Mouse (Mus musculus) myocyte (in vitro differentiated cells): Measurements from ENCODE around the gene Gm15517. TPM values are rescaled to one million over a fixed set of nuclear protein-coding genes. Genes with fewer than 3 reads are reported as not detected.
"Not testable (repeated sequence)": the region's sequence is repeated elsewhere in the genome, so short reads cannot be mapped to it uniquely, and the experiment has no call there.

Source experiments
- H3K27me3 ChIP-seq: one replicate; pipeline ENCODE4 v1.6.1; 2011; ENCODE audit not compliant: control insufficient read depth, insufficient read depth, insufficient read length
- H3K36me3 ChIP-seq: one replicate; pipeline ENCODE4 v1.6.1; 2011; ENCODE audit not compliant: control insufficient read depth, insufficient read depth
- H3K4me2 ChIP-seq: one replicate; pipeline ENCODE4 v1.6.1; 2011; ENCODE audit warnings: low read depth, control low read depth
- H3K4me3 ChIP-seq: one replicate; pipeline ENCODE4 v1.5.1; 2011; ENCODE audit warnings: mild to moderate bottlenecking, control low read depth, moderate library complexity
- H3K79me2 ChIP-seq: one replicate; pipeline ENCODE4 v1.6.1; 2011; ENCODE audit not compliant: control insufficient read depth, insufficient read depth
- H3ac ChIP-seq: one replicate; pipeline ENCODE4 v1.6.1; 2011; ENCODE audit not compliant: control insufficient read depth, insufficient read length
- CEBPB ChIP-seq: IDR thresholded peaks from 2 replicates; pipeline ENCODE4 v1.6.1; 2011; ENCODE audit warnings: mild to moderate bottlenecking, moderate library complexity; ENCODE audit not compliant: poor library complexity, insufficient read depth, severe bottlenecking
- E2F4 ChIP-seq: IDR thresholded peaks from one replicate; pipeline ENCODE4 v1.6.1; 2011; ENCODE audit warnings: mild to moderate bottlenecking, control low read depth, moderate library complexity; ENCODE audit not compliant: insufficient read depth
- MAX ChIP-seq: IDR thresholded peaks from one replicate; pipeline ENCODE4 v1.6.1; 2011; ENCODE audit warnings: low read depth, mild to moderate bottlenecking, control low read depth
- MYOD1 ChIP-seq, 3 experiments: IDR thresholded peaks; one replicate each; pipeline ENCODE4 v1.6.1; 2011; ENCODE audit warnings: control low read depth in 2 of 3, low read depth in 2 of 3, mild to moderate bottlenecking in 2 of 3, moderate library complexity in 1 of 3; ENCODE audit not compliant: insufficient read length in 2 of 3, control insufficient read depth in 1 of 3
- MYOG ChIP-seq, 3 experiments: IDR thresholded peaks; one replicate each; pipeline ENCODE4 v1.6.1; 2011; ENCODE audit warnings: control low read depth in 2 of 3, low read depth in 2 of 3, mild to moderate bottlenecking in 2 of 3; ENCODE audit not compliant: insufficient read length in 2 of 3, control insufficient read depth in 1 of 3, insufficient read depth in 1 of 3
- POLR2A ChIP-seq: IDR thresholded peaks from one replicate; pipeline ENCODE4 v1.6.1; 2011; ENCODE audit warnings: low read depth, mild to moderate bottlenecking, control low read depth, moderate library complexity; ENCODE audit not compliant: insufficient read length
- POLR2AphosphoS2 ChIP-seq: IDR thresholded peaks from one replicate; pipeline ENCODE4 v1.6.1; 2011; ENCODE audit warnings: low read depth, control low read depth; ENCODE audit not compliant: insufficient read length
- REST ChIP-seq: IDR thresholded peaks from one replicate; pipeline ENCODE4 v1.6.1; 2011; ENCODE audit warnings: mild to moderate bottlenecking, control low read depth, moderate library complexity; ENCODE audit not compliant: insufficient read depth, insufficient read length
- SRF ChIP-seq: IDR thresholded peaks from one replicate; pipeline ENCODE4 v1.6.1; 2011; ENCODE audit warnings: low read depth; ENCODE audit not compliant: control insufficient read depth, insufficient read length
- TCF12 ChIP-seq: IDR thresholded peaks from one replicate; pipeline ENCODE4 v1.6.1; 2011; ENCODE audit warnings: mild to moderate bottlenecking, control low read depth; ENCODE audit not compliant: poor library complexity, insufficient read depth, severe bottlenecking
- TCF3 ChIP-seq: IDR thresholded peaks from one replicate; pipeline ENCODE4 v1.6.1; 2011; ENCODE audit warnings: low read depth, control low read depth; ENCODE audit not compliant: insufficient read length
- USF1 ChIP-seq: IDR thresholded peaks from one replicate; pipeline ENCODE4 v1.6.1; 2011; ENCODE audit warnings: low read depth, mild to moderate bottlenecking, control low read depth, moderate library complexity
- polyA plus RNA-seq: library from polyadenylated mRNA; unstranded; fragments of >200 nt; fragmentation: generic; extraction: Trizol; gene quantifications from one replicate; pipeline ENCODE4 v1.2.1, GENCODE M21; 2012; ENCODE audit warnings: missing spikeins

Gene Gm15517
- polyA plus RNA-seq, 1 experiment: not detected

DNA sequence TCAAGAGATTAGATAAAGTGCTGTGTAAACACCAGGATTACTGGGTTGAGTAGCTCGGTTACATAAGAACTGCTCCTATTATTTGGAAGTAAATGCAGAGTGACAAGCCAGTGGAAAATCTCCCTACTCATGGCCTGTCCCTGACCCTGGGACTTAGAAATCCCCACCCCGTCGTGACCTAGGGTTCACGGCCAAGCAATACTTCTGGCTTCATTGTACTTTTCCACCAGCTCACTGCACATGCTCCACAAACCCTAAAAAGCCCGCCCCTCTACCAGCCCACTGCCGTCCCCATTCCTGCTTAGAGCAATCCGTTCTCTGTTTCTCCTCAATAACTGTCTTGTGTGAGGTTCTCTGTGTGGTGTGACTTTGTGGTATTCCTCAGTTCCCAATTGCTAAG, 26.5 kb downstream of the Gm15517 start:
- H3K27me3 ChIP-seq: peaks cover 22% of the 10 kb centered on the region
- H3ac ChIP-seq: no peak overlapping the region
- H3K4me2 ChIP-seq: no peak overlapping the region
- H3K79me2 ChIP-seq: no peaks in the 10 kb centered on the region
- no peak overlapping the region for H3K4me3 ChIP-seq
- no peaks in the 10 kb centered on the region for H3K36me3 ChIP-seq
- TF ChIP-seq MAX (no peak), TCF3 (no peak), CEBPB (no peak), POLR2AphosphoS2 (no peak), SRF (no peak), E2F4 (no peak), USF1 (no peak), MYOG (IDR thresholded peaks at IDR 0.05; ENCODE audit: control insufficient read depth in 1 of 3, insufficient read depth in 1 of 3, insufficient read length in 2 of 3, low read depth in 2 of 3) (no peak), MYOD1 (IDR thresholded peaks at IDR 0.05; ENCODE audit: control insufficient read depth in 1 of 3, insufficient read length in 2 of 3, low read depth in 2 of 3) (no peak), POLR2A (no peak), REST (no peak), TCF12 (no peak)

DNA sequence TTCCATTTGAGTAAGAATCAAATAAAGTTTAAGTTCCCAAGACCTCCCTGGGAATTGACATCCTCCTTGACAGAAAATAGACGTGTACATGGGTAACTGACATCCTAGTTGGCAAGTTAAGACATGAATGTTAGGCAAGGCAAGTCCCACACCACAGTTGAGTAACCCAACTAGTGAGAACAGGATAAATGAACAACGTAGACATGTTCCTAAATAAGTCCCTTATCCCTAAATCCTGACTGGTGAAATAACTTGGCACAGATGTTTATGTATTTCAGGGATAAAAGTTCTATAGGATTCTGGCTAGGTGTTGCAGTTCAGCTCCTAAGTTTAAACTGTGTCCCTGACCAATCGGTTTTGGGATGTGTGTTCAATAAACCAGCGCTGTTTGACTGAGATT, 29.7 kb downstream of the Gm15517 start:
- H3ac ChIP-seq: no peak overlapping the region
- no peaks in the 10 kb centered on the region for H3K79me2 ChIP-seq
- H3K36me3 ChIP-seq: no peaks in the 10 kb centered on the region
- peaks cover 12% of the 10 kb centered on the region for H3K27me3 ChIP-seq
- TF ChIP-seq CEBPB (no peak), POLR2A (no peak), USF1 (no peak), MYOD1 (IDR thresholded peaks at IDR 0.05; ENCODE audit: control insufficient read depth in 1 of 3, insufficient read length in 2 of 3, low read depth in 2 of 3) (no peak), POLR2AphosphoS2 (no peak), TCF3 (no peak), MAX (no peak), MYOG (IDR thresholded peaks at IDR 0.05; ENCODE audit: control insufficient read depth in 1 of 3, insufficient read depth in 1 of 3, insufficient read length in 2 of 3, low read depth in 2 of 3) (no peak), REST (no peak), TCF12 (no peak), E2F4 (no peak), SRF (no peak)
- H3K4me3 ChIP-seq: no peak overlapping the region
- H3K4me2 ChIP-seq: no peak overlapping the region

DNA sequence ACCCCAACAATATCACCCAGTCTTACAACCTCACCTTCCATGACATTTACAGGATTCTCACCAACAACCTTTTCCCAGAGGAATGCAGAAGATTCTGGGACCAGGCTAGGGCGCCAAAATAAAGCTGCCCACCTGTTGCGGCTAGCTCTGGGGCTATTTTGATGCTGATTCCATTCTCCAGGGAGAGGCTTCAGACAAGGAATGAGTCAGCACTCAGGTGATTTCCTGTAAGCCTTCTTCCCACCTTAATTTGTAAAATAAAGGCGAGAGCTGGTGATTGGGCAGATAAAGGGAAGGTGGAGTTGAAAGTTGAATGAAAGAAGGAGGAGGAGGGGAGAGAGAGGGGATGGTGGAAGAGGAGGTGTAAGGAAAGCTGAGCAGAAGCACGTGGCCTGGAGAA, 30.2 kb downstream of the Gm15517 start:
- no peaks in the 10 kb centered on the region for H3K36me3 ChIP-seq
- TF ChIP-seq REST: no peak
- no peak for TF ChIP-seq CEBPB
- TF ChIP-seq USF1: no peak
- no peak for TF ChIP-seq MYOG (IDR thresholded peaks at IDR 0.05; ENCODE audit: control insufficient read depth in 1 of 3, insufficient read depth in 1 of 3, insufficient read length in 2 of 3, low read depth in 2 of 3)
- no peak for TF ChIP-seq POLR2AphosphoS2
- TF ChIP-seq MAX: no peak
- no peak for TF ChIP-seq TCF12
- TF ChIP-seq SRF: no peak
- no peak for TF ChIP-seq E2F4
- no peak for TF ChIP-seq TCF3
- TF ChIP-seq MYOD1 (IDR thresholded peaks at IDR 0.05; ENCODE audit: control insufficient read depth in 1 of 3, insufficient read length in 2 of 3, low read depth in 2 of 3): no peak
- no peak for TF ChIP-seq POLR2A
- H3K79me2 ChIP-seq: no peaks in the 10 kb centered on the region
- H3K4me2 ChIP-seq: no peak overlapping the region
- H3K4me3 ChIP-seq: no peak overlapping the region
- peaks cover 12% of the 10 kb centered on the region for H3K27me3 ChIP-seq
- no peak overlapping the region for H3ac ChIP-seq

DNA sequence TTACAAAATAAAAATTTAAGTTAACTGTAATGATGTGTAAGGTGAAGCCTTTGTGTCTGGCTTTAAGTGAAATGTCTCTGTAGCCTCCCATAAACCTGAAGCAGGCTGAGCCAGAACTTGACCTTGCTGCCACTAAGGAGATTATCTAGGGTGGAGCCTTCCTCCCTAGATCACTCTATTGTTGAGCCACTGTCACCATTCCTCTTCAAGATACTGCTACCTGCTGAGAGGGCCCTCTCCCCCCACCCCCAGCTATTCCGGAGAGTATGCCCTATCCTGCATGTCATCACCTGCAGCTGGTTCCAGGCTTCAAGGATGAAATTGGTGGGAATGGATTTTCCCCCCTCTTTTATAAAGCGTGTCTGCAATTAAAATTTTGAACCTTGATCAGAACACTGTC, 36.3 kb downstream of the Gm15517 start:
- H3K4me2 ChIP-seq, H3K27me3 ChIP-seq, H3K4me3 ChIP-seq, H3ac ChIP-seq, H3K36me3 ChIP-seq, H3K79me2 ChIP-seq: not testable (repeated sequence)

DNA sequence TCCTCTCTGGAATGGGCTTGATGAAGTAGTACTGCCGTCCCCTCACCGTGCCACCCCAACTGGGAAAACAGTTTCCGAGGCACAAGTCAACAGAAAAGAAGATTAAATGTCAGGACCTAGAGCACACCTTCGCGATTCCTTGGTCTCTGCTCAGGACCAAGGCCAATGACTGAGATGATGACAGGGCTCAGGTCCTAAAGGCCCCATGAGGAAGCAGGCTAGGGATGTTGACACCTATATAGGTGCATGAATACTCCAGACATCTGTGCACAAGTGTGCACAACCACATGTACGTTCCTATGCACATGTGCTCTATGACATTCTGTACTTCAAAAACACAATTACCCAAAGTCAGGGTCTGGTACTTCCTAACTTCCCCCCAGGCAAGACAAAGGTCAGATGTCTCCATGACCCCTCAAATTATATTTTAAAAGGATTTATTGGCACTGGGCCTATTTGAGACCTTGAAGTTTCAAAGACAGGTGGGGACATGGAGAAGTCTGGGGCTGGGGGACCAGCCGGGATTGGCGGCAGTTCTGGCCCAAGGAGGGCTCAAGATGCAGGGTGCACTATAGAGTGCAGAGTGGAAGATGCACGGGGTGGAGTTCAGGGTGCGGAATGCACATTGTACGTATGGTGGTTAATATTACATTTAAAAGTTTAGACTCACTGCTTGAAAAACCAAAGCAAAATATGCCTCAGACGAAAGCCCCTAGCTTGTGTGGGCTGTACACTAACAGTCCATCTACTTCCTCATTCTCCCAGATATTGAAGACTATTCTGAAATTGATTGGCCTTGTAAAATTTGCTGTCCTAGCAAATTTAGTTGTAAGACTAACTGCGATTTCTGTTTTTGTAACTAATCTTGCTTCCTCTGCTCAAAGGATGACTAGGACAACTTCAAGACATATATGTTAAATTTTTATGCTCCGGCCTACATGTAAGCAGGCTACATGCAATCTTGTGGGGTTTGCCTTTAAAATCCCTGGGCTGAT, 42.4 kb downstream of the Gm15517 start:
- Histone ChIP-seq H3ac (peak overlapping the region; percentile 77), H3K4me2 (peak overlapping the region; percentile 90), H3K27me3 (peaks cover 16% of the 10 kb centered on the region), H3K79me2 (no peaks in the 10 kb centered on the region), H3K4me3 (peak overlapping the region; percentile 50), H3K36me3 (no peaks in the 10 kb centered on the region)
- TF ChIP-seq REST (no peak), POLR2A (no peak), TCF12 (no peak), E2F4 (no peak), SRF (no peak), MYOG (IDR thresholded peaks at IDR 0.05; ENCODE audit: control insufficient read depth in 1 of 3, insufficient read depth in 1 of 3, insufficient read length in 2 of 3, low read depth in 2 of 3) (no peak), TCF3 (no peak), CEBPB (no peak), MAX (no peak), POLR2AphosphoS2 (no peak), USF1 (no peak), MYOD1 (IDR thresholded peaks at IDR 0.05; ENCODE audit: control insufficient read depth in 1 of 3, insufficient read length in 2 of 3, low read depth in 2 of 3) (no peak)
